Mouse (Mus musculus): ENCODE results near the gene Gjd2. TPM values are rescaled to one million over a fixed set of nuclear protein-coding genes. Genes with fewer than 3 reads are reported as not detected.

Gjd2 gene
- 1 to 10 TPM; 5.8 to 7.3 TPM for total RNA-seq (2021)

- DNase-seq (ENCODE audit: low spot score in 2 of 2) = peak; percentile 16 to 38
- intact Hi-C loops (cut with DNase I) = no loop called here
These were observed at the start of gene Gjd2 for GRCm38 (mm10) chr2:114013295-114013771. Gjd2 (minus strand) TSS chr2:114013619.

GRCm38 (mm10) chr2:114060071-114060591, 46.7 kb upstream of the Gjd2 start:
- DNase-seq (ENCODE audit: low spot score in 2 of 2) = no peak
- intact Hi-C loops (cut with DNase I) = no loop called here

GRCm38 (mm10) chr2:114059608-114060007, 46.2 kb upstream of the Gjd2 start:
- intact Hi-C loops (cut with DNase I) = no loop called here
- DNase-seq (ENCODE audit: low spot score in 2 of 2) = no peak

- intact Hi-C loops (cut with DNase I) = no loop called here
These were observed 44.9 kb upstream of the Gjd2 start for GRCm38 (mm10) chr2:114058226-114058796.

GRCm38 (mm10) chr2:114057303-114057853, 44.0 kb upstream of the Gjd2 start:
- intact Hi-C loops (cut with DNase I) = no loop called here
- DNase-seq (ENCODE audit: low spot score in 2 of 2) = no peak

More at GRCm38 (mm10) chr2:114058226-114058796, 44.9 kb upstream of the Gjd2 start:
- no peak for DNase-seq (ENCODE audit: low spot score in 2 of 2)

GRCm38 (mm10) chr2:114054129-114054528, 40.7 kb upstream of the Gjd2 start:
- intact Hi-C loops (cut with DNase I) = no loop called here
- DNase-seq (ENCODE audit: low spot score in 2 of 2) = no peak

GRCm38 (mm10) chr2:114052696-114053598, 39.5 kb upstream of the Gjd2 start, which contains the start of gene Actc1:
Actc1 (minus strand) TSS chr2:114053548.
- intact Hi-C loops (cut with DNase I) = no loop called here
- DNase-seq (ENCODE audit: low spot score in 2 of 2) = no peak

- DNase-seq (ENCODE audit: low spot score in 2 of 2) = no peak
- intact Hi-C loops (cut with DNase I) = no loop called here
These were observed 38.4 kb upstream of the Gjd2 start for GRCm38 (mm10) chr2:114051871-114052241.

GRCm38 (mm10) chr2:114051111-114051870, 37.9 kb upstream of the Gjd2 start:
- intact Hi-C loops (cut with DNase I) = no loop called here

GRCm38 (mm10) chr2:114050150-114050549, 36.7 kb upstream of the Gjd2 start:
- intact Hi-C loops (cut with DNase I) = no loop called here
- DNase-seq (ENCODE audit: low spot score in 2 of 2) = no peak

More at GRCm38 (mm10) chr2:114051111-114051870, 37.9 kb upstream of the Gjd2 start:
- no peak for DNase-seq (ENCODE audit: low spot score in 2 of 2)

- intact Hi-C loops (cut with DNase I) = no loop called here
- DNase-seq (ENCODE audit: low spot score in 2 of 2) = no peak
These were observed 36.0 kb upstream of the Gjd2 start for GRCm38 (mm10) chr2:114049372-114049771.

GRCm38 (mm10) chr2:114047960-114048611, 34.7 kb upstream of the Gjd2 start:
- intact Hi-C loops (cut with DNase I) = no loop called here
- DNase-seq (ENCODE audit: low spot score in 2 of 2) = no peak

- DNase-seq (ENCODE audit: low spot score in 2 of 2) = no peak
- intact Hi-C loops (cut with DNase I) = no loop called here
These were observed 32.8 kb upstream of the Gjd2 start for GRCm38 (mm10) chr2:114046151-114046664.

GRCm38 (mm10) chr2:114037926-114038325, 24.5 kb upstream of the Gjd2 start:
- intact Hi-C loops (cut with DNase I) = no loop called here
- no peak for DNase-seq (ENCODE audit: low spot score in 2 of 2)

GRCm38 (mm10) chr2:114032259-114032658, 18.8 kb upstream of the Gjd2 start:
- intact Hi-C loops (cut with DNase I) = no loop called here
- no peak for DNase-seq (ENCODE audit: low spot score in 2 of 2)

- intact Hi-C loops (cut with DNase I) = no loop called here
These were observed 10.0 kb upstream of the Gjd2 start for GRCm38 (mm10) chr2:114023383-114023782.

GRCm38 (mm10) chr2:114020210-114020563, 6.8 kb upstream of the Gjd2 start:
- no peak for DNase-seq (ENCODE audit: low spot score in 2 of 2)
- intact Hi-C loops (cut with DNase I) = no loop called here

More at GRCm38 (mm10) chr2:114023383-114023782, 10.0 kb upstream of the Gjd2 start:
- DNase-seq (ENCODE audit: low spot score in 2 of 2) = no peak

GRCm38 (mm10) chr2:114019474-114020209, 6.2 kb upstream of the Gjd2 start:
- intact Hi-C loops (cut with DNase I) = no loop called here
- no peak for DNase-seq (ENCODE audit: low spot score in 2 of 2)
